Mouse (Mus musculus) embryonic facial prominence, embryonic 13.5 days (tissue): ENCODE measurements around the gene Phlpp1. TPM values are rescaled to one million over a fixed set of nuclear protein-coding genes. Genes with fewer than 3 reads are reported as not detected.

Source experiments
- ATAC-seq: fragments of 200-750 bp; cut with Nextera tagmentation; 2 replicates; pipeline ENCODE4 v1.8.0; 2017; ENCODE audit warnings: low read depth; ENCODE audit not compliant: insufficient number of reproducible peaks, insufficient read depth, low FRiP score, low TSS enrichment
- H3K27ac ChIP-seq: fragments of 300-500 bp; sonication (generic); 2 replicates; pipeline ENCODE4 v1.5.1; 2015; ENCODE audit warnings: moderate library complexity, mild to moderate bottlenecking, inconsistent platforms
- H3K27me3 ChIP-seq: fragments of 300-500 bp; sonication (generic); 2 replicates; pipeline ENCODE4 v1.6.1; 2015; ENCODE audit warnings: mild to moderate bottlenecking, inconsistent platforms
- H3K36me3 ChIP-seq: fragments of 300-500 bp; sonication (generic); 2 replicates; pipeline ENCODE4 v1.6.1; 2015; ENCODE audit warnings: mild to moderate bottlenecking, inconsistent platforms
- H3K4me1 ChIP-seq: fragments of 300-500 bp; sonication (generic); 2 replicates; pipeline ENCODE4 v1.6.1; 2015; ENCODE audit warnings: inconsistent platforms
- H3K4me2 ChIP-seq: fragments of 300-500 bp; sonication (generic); 2 replicates; pipeline ENCODE4 v1.6.1; 2015; ENCODE audit warnings: moderate library complexity, mild to moderate bottlenecking, inconsistent platforms
- H3K4me3 ChIP-seq: fragments of 300-500 bp; sonication (generic); 2 replicates; pipeline ENCODE4 v1.5.1; 2015; ENCODE audit warnings: mild to moderate bottlenecking, inconsistent platforms
- H3K9ac ChIP-seq: fragments of 300-500 bp; sonication (generic); 2 replicates; pipeline ENCODE4 v1.6.1; 2015; ENCODE audit warnings: mild to moderate bottlenecking, inconsistent platforms
- H3K9me3 ChIP-seq: fragments of 300-500 bp; sonication (generic); 2 replicates; pipeline ENCODE4 v1.6.1; 2016; ENCODE audit warnings: inconsistent platforms
- WGBS: fragments of 180-500 bp; shearing (Covaris S2); methylation state at CpG from one replicate; pipeline ENCODE4 v1.1.7; 2015; ENCODE audit warnings: mixed read lengths; 5-methylcytosine and 5-hydroxymethylcytosine counted together
- polyA plus RNA-seq: library from polyadenylated mRNA; unstranded; fragments of >200 nt; fragmentation: Nextera tagmentation; extraction: Ambion mirVana; gene quantifications from 2 replicates; pipeline ENCODE4 v1.2.1, GENCODE M21; 2015

Gene Phlpp1
- polyA plus RNA-seq, 1 experiment from 2014 or later, result 3.4 TPM

DNA sequence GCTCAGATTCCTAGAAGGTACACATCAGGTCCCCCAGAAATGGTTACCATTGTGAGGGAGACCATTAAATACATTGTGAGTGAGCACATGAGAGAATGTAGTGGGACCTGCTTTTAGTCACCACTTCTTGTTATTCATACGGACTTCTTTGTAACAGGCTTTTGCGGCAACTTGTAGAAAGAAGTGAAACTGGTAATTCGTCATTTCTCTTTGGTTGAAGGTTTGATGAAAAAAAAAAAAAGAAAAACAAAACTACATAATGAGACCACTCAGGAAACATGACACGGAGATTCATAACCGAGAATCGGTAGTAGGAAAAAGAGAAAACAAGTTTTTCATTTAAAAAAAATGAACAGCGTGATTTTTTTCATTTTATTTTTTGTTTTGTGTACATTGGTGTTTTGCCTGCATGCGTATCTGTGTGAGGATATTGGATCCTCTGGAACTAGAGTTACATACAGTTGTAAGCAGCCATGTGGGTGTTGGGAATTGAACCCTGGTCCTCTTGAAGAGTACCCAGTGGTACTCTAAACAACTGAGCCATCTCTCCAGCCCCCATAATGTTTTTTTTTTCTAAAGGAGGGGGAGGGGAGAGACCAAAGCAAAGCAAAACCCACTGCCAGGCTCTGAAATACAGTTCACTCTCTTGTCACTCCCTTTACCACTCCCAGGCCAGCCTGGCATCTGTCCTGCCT lies 150.0 kb downstream of the Phlpp1 start:
- WGBS, result 84% methylated on average over 8 of the region's 8 CpGs

DNA sequence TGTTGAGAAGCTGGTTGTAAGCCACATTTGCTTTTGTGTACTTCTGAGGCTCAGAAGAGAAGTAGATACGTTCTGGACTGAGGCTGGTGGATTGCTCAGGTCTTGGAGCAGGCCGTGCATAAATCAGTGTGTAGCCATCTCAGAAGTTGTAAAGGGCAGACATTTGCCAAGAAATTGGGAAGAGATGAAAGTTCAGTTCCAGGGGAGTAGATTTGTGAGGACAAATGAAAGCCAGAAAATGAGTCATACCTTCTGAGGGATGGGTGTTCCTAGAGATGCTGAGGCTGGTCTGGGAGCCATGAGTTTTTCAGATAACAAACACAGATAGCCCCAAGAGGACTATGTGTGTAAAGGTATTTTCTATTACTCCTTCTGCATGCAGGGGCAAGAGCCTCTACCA lies 155.1 kb downstream of the Phlpp1 start:
- no peaks in the 10 kb centered on the region for H3K4me1 ChIP-seq
- H3K9ac ChIP-seq, result no peak overlapping the region
- WGBS, result 80% methylated on average over 2 of the region's 2 CpGs
- H3K9me3 ChIP-seq, result no peaks in the 10 kb centered on the region
- ATAC-seq, result no peak
- no peak overlapping the region for H3K27ac ChIP-seq
- H3K4me2 ChIP-seq, result no peak overlapping the region
- no peaks in the 10 kb centered on the region for H3K27me3 ChIP-seq
- H3K4me3 ChIP-seq, result no peak overlapping the region
- no peaks in the 10 kb centered on the region for H3K36me3 ChIP-seq

More for the DNA sequence above, 150.0 kb downstream of the Phlpp1 start:
- no peak overlapping the region for H3K4me2 ChIP-seq
- no peak overlapping the region for H3K4me3 ChIP-seq
- H3K27ac ChIP-seq, result no peak overlapping the region
- H3K4me1 ChIP-seq, result no peaks in the 10 kb centered on the region
- H3K36me3 ChIP-seq, result 0 out of 2 replicates have a peak, but pooled peaks cover 2% of the 10 kb centered on the region
- ATAC-seq, result no peak
- no peak overlapping the region for H3K9ac ChIP-seq
- H3K27me3 ChIP-seq, result no peaks in the 10 kb centered on the region
- H3K9me3 ChIP-seq, result no peaks in the 10 kb centered on the region

DNA sequence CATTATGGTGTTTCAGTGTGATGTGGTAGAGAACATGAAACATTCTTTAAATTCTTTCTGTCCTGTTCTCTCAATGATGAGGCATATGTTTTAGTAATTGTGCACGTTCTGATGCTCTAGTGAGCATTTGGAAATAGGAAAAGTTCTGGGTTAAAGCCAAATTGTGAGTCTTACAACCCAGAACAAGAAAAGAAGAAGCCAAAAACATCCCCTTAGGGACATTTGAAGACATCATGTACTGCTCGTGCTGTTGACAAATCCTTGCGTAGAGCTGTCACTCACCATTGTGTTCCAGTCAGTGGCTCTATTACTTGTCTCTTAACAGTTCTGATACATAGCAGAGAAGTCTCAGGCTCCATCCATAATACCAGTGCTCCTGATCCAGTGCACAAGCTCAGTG lies 170.5 kb downstream of the Phlpp1 start:
- Histone ChIP-seq H3K4me1 (no peaks in the 10 kb centered on the region), H3K27ac (no peak overlapping the region), H3K36me3 (0 out of 2 replicates have a peak, but pooled peaks cover 16% of the 10 kb centered on the region), H3K27me3 (no peaks in the 10 kb centered on the region), H3K9me3 (no peaks in the 10 kb centered on the region), H3K4me3 (no peak overlapping the region), H3K9ac (no peak overlapping the region), H3K4me2 (no peak overlapping the region)
- no peak for ATAC-seq
- WGBS, result 56% methylated on average over 3 of the region's 3 CpGs

GRCm38 (mm10) chr1:106345265-106345664 lies 173.7 kb downstream of the Phlpp1 start:
- WGBS, result 90% methylated on average over 2 of the region's 2 CpGs
- H3K27me3 ChIP-seq, result no peaks in the 10 kb centered on the region
- ATAC-seq, result no peak
- no peaks in the 10 kb centered on the region for H3K9me3 ChIP-seq
- H3K4me1 ChIP-seq, result no peaks in the 10 kb centered on the region
- no peak overlapping the region for H3K4me2 ChIP-seq
- H3K4me3 ChIP-seq, result no peak overlapping the region
- no peak overlapping the region for H3K27ac ChIP-seq
- H3K9ac ChIP-seq, result no peak overlapping the region
- H3K36me3 ChIP-seq, result 0 out of 2 replicates have a peak, but pooled peaks cover 16% of the 10 kb centered on the region

- Histone ChIP-seq H3K9me3 (no peaks in the 10 kb centered on the region), H3K4me1 (no peaks in the 10 kb centered on the region), H3K27me3 (no peaks in the 10 kb centered on the region), H3K27ac (no peak overlapping the region), H3K9ac (no peak overlapping the region), H3K36me3 (peaks cover 23% of the 10 kb centered on the region), H3K4me2 (no peak overlapping the region), H3K4me3 (no peak overlapping the region)
- ATAC-seq, result no peak
- WGBS, result 98% methylated on average over 3 of the region's 3 CpGs
Measured at GRCm38 (mm10) chr1:106346776-106347175, 175.2 kb downstream of the Phlpp1 start.

GRCm38 (mm10) chr1:106349116-106349515 lies 177.6 kb downstream of the Phlpp1 start:
- Histone ChIP-seq H3K27me3 (no peaks in the 10 kb centered on the region), H3K4me2 (no peak overlapping the region), H3K36me3 (peaks cover 17% of the 10 kb centered on the region), H3K4me1 (0 out of 2 replicates have a peak, but pooled peaks cover 3% of the 10 kb centered on the region), H3K9me3 (no peaks in the 10 kb centered on the region), H3K9ac (no peak overlapping the region), H3K27ac (no peak overlapping the region), H3K4me3 (no peak overlapping the region)
- 74% methylated on average over 3 of the region's 3 CpGs for WGBS
- ATAC-seq, result no peak

DNA sequence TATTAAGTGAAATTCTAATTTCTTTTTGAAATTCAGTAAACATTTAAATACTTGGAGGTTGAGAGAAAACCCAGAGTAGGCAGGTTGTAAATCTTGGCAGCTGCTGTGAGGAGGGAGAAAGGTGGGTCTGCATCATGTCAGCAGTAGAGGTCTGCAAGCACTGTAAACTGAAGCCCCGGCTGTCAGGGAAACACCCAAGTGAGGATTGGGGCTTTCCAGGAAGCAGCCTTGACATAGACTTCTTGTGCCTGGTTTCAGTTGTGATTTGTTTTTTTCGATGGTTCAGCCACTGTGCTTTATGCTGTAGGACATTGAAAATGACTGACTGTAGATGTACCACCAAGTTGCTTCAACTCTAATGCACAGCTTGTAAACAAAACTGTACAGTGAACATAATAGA lies 180.0 kb downstream of the Phlpp1 start:
- WGBS, result 71% methylated on average over 2 of the region's 2 CpGs

DNA sequence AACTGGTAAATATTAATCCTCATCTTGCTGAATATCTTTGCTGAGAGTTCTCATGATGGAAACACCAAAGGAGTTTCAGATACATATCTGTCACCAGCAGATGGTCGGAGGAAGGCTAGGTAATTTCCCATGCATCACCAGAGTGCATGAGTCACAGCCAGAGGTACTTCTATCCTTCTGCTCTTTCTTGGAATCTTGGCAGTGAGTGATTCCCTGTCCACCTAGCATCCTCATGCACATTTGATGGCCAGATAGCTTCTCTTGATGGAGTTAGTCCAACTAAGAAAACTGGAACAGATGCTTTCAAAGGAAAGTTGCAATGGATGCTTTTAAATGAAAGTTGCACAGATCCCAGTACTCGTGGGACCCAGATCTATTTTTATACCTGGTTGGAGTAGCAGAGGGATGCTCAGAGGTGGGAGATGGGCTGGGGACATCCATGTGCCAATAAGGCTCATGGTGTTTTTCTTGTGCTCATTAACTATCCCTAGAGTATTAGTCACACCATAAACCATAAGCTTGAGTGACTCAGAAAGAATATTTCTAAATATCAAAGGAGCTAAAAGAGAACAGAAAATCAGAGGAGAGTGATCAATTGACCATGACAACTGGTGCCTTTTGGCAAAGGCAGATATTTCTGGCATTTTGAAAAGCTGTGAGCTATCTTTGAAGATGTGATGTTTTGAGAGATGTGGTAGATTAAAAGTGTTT lies 181.4 kb downstream of the Phlpp1 start:
- Histone ChIP-seq H3K4me3 (no peak overlapping the region), H3K4me2 (no peak overlapping the region), H3K36me3 (peaks cover 8% of the 10 kb centered on the region), H3K4me1 (peaks cover 9% of the 10 kb centered on the region; the same call in 1 of the 2 replicates), H3K9me3 (no peaks in the 10 kb centered on the region), H3K9ac (no peak overlapping the region), H3K27me3 (no peaks in the 10 kb centered on the region), H3K27ac (no peak overlapping the region)
- ATAC-seq, result no peak
- 75% methylated on average over 2 of the region's 2 CpGs for WGBS

More for the DNA sequence above, 180.0 kb downstream of the Phlpp1 start:
- no peak overlapping the region for H3K4me3 ChIP-seq
- no peak overlapping the region for H3K9ac ChIP-seq
- no peaks in the 10 kb centered on the region for H3K27me3 ChIP-seq
- H3K27ac ChIP-seq, result no peak overlapping the region
- H3K4me1 ChIP-seq, result peaks cover 9% of the 10 kb centered on the region; the same call in 1 of the 2 replicates
- ATAC-seq, result no peak
- H3K4me2 ChIP-seq, result no peak overlapping the region
- H3K9me3 ChIP-seq, result no peaks in the 10 kb centered on the region
- H3K36me3 ChIP-seq, result peaks cover 10% of the 10 kb centered on the region

- WGBS, result 83% methylated on average over 4 of the region's 4 CpGs
Measured at GRCm38 (mm10) chr1:106353993-106354392, 182.4 kb downstream of the Phlpp1 start.

DNA sequence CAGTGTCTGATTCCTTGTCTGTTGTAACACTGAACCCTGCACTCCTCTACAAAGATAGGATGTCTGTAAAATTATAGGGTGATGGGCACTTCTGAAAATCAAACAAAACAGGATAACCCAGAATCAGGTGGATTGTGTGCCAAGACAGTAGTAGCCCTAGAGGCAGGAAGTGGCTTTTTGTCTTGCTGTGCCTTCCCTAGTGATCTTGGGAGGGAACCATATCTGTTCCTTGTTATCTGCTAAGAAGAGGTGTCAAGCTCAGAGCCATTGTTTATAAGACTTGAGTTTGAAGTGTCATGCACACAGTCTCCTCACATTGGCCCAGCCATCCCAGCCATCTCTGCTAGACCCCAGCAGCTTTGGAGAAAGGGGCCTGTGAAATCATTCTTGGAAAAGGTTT lies 187.9 kb downstream of the Phlpp1 start:
- ATAC-seq, result no peak
- Histone ChIP-seq H3K36me3 (0 out of 2 replicates have a peak, but pooled peaks cover 3% of the 10 kb centered on the region), H3K4me1 (peaks cover 3% of the 10 kb centered on the region; the same call in 1 of the 2 replicates), H3K9ac (no peak overlapping the region), H3K9me3 (no peaks in the 10 kb centered on the region), H3K4me3 (no peak overlapping the region), H3K4me2 (no peak overlapping the region), H3K27me3 (no peaks in the 10 kb centered on the region), H3K27ac (no peak overlapping the region)

More at GRCm38 (mm10) chr1:106353993-106354392, 182.4 kb downstream of the Phlpp1 start:
- H3K9ac ChIP-seq, result no peak overlapping the region
- peaks cover 9% of the 10 kb centered on the region; the same call in 1 of the 2 replicates for H3K4me1 ChIP-seq
- no peaks in the 10 kb centered on the region for H3K9me3 ChIP-seq
- no peak overlapping the region for H3K4me3 ChIP-seq
- H3K27ac ChIP-seq, result no peak overlapping the region
- peaks cover 8% of the 10 kb centered on the region for H3K36me3 ChIP-seq
- ATAC-seq, result no peak
- no peak overlapping the region for H3K4me2 ChIP-seq
- no peaks in the 10 kb centered on the region for H3K27me3 ChIP-seq

DNA sequence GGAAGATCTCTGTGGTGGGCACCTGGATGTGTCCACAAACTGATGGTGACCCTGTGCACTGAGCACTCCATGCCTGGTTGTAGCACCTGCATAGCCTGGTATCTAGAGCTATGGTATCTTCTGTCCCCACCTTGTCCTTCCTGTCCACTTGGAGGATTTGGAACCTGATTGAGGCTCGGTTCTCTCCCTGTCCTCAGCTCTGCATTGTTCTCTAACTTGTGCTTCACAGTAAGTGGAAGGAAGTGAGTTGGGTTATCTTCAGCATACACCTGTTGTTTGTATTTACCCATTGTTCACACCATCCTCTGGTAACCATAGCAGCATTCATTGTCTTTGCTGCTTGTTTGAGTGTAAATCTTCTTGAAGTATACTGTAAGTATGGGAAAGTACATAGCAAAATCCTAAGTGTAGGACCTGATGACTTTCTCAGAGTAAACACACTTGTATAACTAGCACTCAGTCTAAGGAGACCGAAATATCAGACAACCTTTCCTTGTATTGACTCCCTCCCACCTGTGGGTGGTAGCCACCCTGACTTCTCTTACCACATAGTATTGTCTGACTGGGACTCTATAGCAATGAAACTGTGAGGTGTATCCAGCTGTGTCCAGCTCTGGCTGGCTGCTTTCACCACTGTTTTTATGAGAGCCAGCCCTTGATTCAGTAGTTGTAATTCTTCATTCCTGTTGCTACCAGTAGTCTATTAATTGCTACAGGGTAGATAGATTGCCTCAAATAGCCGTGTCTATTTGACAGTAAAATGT lies 191.5 kb downstream of the Phlpp1 start:
- H3K4me1 ChIP-seq, result no peaks in the 10 kb centered on the region
- no peak overlapping the region for H3K27ac ChIP-seq
- ATAC-seq, result no peak
- no peak overlapping the region for H3K4me2 ChIP-seq
- WGBS, result 87% methylated on average over 3 of the region's 3 CpGs
- H3K9ac ChIP-seq, result no peak overlapping the region
- H3K27me3 ChIP-seq, result no peaks in the 10 kb centered on the region
- no peaks in the 10 kb centered on the region for H3K9me3 ChIP-seq
- H3K36me3 ChIP-seq, result 0 out of 2 replicates have a peak, but pooled peaks cover 3% of the 10 kb centered on the region
- no peak overlapping the region for H3K4me3 ChIP-seq
